Mouse (Mus musculus) 3134 (cell line): Measurements from ENCODE around the gene 5830473C10Rik.

ENCODE experiments used
- DNase-seq: peaks from one replicate; pipeline ENCODE4 v3.0.0-alpha.2; 2011; ENCODE audit warnings: low spot score; ENCODE audit not compliant: insufficient read length; ENCODE audit errors: extremely low read depth

The 5830473C10Rik gene

GRCm38 (mm10) chr5:90560743-90561142, at the start of gene 5830473C10Rik:
Gene 5830473C10Rik, plus strand, starts transcription at chr5:90561107.
- DNase-seq = no peak

DNA sequence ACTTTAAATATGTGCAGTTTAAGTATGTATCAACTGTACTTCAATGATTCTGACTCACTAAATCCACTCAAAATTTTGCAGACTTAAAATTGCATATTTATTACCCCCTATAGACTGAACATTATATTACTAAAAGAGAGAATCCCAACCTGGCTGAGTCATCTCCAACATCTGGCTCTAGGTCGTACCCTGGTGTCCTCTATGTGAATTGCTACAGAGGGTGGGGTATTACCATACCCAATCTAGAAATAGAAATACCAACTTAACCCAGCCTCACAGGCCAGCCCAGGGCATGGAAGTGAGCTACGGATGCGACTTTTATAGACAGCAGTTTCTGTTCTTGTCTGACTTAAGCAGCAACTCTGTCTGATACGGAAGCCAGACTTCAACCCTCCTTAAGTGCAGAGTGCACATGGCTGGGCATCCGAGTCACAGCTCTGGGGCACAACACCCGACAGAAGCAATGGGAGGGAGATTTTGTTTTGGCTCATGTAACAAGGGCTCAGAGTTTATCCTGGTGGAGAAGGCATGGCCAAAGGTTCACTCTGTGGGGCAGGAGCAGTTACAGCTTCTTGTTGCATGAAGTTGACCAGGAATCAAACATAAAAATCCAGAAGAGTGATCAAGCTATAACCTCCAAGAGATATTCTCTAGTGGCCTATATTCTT, 48.5 kb upstream of the 5830473C10Rik start:
- DNase-seq = no peak

DNA sequence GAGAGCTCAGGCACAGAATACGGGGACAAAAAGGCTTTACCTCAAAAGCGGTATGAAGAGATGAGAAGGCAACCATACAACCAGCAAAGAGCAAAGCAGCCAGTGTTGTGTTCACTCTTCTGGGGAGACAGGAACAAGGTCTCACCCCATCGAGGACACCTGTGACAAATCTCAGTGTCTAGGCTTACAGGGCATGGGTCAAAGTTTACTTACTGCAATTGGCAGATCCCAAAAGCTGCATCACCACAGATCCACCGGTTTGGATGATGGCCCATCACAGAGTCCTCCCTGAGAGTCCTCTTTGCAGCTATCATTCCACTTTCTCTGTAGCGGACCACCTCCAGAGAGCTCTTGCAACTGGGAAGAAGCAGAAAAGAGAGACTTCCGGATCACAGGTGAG, 45.3 kb upstream of the 5830473C10Rik start:
- DNase-seq = no peak

DNA sequence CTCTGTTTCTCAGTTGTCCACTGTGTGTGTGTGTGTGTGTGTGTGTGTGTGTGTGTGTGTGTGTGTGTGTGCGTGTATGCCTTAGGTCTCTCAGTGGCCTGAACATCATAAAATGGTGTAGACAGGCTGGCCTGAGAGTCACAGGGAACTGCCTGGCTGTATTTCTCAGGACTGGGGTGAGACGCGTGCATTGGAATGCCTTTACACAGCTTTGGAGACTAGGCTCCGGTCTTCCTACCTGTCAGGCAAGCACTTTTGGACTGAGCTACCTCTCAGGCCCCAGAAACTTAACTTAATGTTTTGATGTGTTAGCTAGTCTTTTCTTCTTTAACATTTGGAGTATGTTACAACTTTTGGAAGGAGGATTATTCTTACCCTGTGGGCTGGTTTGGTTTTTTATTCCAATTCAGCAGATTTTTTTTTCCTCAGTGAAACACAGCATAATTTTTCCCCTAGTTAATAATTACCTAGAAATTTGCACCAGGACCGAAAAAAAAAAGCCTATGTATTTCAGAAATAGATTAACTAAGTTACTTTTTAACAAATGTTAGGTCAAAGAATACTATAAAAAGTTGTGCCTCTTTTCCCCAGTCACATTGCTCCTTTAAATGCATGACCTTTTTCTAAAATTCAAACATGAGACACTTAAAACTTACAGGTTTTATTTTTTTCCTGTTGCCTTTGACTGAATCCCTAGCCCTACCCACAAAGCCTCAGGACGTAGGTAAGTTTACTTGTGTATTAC, 42.4 kb upstream of the 5830473C10Rik start, which contains the start of gene Afm:
Gene Afm, plus strand, starts transcription at position 577 of the 745 bp plus-strand sequence.
- no peak for DNase-seq

- DNase-seq = no peak
Measured at GRCm38 (mm10) chr5:90551191-90551590, 9.7 kb upstream of the 5830473C10Rik start.

- DNase-seq = no peak
Measured at GRCm38 (mm10) chr5:90556052-90556451, 4.9 kb upstream of the 5830473C10Rik start.

GRCm38 (mm10) chr5:90561721-90562275, 891 bp downstream of the 5830473C10Rik start:
- no peak for DNase-seq

DNA sequence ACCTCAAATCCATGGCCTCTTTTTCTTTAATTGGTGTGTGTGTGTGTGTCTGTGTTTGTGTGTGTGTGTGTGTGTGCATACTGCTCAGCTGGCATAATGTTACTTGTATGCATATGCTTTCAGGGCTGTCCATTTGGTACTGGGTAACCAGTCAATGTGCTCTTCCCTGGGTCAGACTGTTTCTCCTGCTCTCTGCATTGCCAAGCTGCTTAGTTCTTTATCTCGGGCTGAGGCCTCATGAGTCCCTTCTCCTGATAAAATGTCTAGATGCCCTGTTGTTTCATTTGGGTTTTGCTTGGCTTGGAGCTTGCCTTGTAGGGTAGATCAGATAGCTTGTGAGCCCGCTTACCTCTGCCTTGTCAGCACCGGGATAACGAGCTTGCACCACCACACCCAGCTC, 2.0 kb downstream of the 5830473C10Rik start:
- DNase-seq = no peak

GRCm38 (mm10) chr5:90564161-90564560, 3.3 kb downstream of the 5830473C10Rik start:
- no peak for DNase-seq

GRCm38 (mm10) chr5:90565205-90565604, 4.3 kb downstream of the 5830473C10Rik start:
- DNase-seq = no peak

DNA sequence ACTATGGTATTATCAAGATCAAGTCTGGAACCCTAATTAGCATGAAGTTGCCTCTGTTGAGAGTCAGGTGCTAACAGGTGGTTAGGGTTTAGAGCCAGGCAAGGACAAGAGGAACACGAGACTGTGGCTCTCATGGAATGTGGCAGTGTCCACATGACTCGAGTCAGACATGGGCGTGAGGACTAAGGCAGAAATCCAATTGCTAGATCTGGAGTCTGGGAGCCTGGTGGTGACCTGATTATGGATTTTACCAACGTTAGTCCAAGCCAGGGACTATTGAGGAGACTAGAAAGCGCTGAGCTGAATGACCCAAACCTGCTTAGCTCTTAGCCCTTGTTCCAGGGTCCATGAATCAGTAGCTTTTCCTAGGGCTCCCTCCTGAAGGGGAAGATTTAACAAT, 6.9 kb downstream of the 5830473C10Rik start:
- DNase-seq = no peak

- no peak for DNase-seq
Measured at GRCm38 (mm10) chr5:90568338-90568737, 7.4 kb downstream of the 5830473C10Rik start.

GRCm38 (mm10) chr5:90571216-90571615, 10.3 kb downstream of the 5830473C10Rik start:
- DNase-seq = no peak

DNA sequence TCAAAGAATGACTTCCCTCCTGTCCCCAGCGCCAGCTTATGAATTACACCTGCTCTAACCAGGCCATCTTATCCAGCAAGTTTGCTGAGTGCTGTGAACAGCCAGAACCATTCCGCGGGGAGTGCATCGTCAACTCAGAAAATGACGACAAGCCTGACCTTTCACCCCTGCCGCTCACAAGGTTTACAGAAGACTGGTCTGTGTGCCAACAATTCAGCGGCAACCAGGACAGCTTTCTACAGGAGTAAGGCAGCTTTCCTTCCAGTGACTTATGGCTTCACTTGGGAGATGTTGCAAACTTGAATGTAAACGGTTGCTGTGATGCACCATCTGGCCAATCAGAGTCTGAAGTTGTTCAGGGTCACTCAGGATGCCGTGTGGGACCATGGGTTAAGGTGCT, 16.8 kb downstream of the 5830473C10Rik start:
- no peak for DNase-seq

GRCm38 (mm10) chr5:90579556-90579955, 18.6 kb downstream of the 5830473C10Rik start:
- no peak for DNase-seq

DNA sequence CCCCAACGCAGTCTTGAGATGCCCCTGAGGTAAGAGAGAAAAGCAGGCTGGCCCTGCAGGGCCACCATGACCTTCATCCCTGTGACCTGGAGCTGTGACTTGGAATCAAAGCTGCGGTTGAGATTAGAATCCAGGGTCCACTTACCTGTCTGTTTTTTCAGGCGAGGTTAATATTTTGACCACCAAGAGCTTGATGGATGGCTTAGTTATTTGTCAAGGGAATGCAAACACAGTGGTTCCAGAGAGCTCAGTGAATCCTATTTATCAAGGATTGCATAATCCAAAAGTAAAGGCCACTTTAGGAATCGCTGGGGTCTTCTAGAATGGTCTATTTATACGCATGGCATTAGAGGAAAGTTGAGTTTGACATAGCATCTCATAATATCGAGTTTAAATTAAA, 21.3 kb downstream of the 5830473C10Rik start:
- DNase-seq = no peak

- no peak for DNase-seq
Measured at GRCm38 (mm10) chr5:90584799-90585198, 23.9 kb downstream of the 5830473C10Rik start.

DNA sequence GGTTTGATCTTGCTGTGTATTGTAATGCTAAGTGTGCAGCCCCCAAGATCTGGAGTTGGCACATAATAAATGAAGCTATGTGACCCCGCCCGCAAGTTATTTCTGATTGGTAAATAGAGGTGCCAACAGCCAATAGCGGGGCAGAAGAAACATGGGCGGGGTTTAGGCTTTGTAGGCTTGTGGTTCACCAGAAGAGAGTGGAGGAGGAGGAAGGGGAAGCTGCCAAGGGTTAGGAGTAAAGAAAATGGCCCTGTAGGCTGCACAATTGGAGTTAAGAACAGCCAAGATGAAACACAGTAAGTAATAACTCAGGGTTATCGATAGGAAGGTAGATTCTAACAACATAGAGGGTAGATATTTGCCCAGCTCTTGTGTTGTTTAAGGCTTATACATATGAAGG, 25.6 kb downstream of the 5830473C10Rik start:
- peak; percentile 8 for DNase-seq

- DNase-seq = peak; percentile 27
Measured at GRCm38 (mm10) chr5:90588104-90588503, 27.2 kb downstream of the 5830473C10Rik start.

DNA sequence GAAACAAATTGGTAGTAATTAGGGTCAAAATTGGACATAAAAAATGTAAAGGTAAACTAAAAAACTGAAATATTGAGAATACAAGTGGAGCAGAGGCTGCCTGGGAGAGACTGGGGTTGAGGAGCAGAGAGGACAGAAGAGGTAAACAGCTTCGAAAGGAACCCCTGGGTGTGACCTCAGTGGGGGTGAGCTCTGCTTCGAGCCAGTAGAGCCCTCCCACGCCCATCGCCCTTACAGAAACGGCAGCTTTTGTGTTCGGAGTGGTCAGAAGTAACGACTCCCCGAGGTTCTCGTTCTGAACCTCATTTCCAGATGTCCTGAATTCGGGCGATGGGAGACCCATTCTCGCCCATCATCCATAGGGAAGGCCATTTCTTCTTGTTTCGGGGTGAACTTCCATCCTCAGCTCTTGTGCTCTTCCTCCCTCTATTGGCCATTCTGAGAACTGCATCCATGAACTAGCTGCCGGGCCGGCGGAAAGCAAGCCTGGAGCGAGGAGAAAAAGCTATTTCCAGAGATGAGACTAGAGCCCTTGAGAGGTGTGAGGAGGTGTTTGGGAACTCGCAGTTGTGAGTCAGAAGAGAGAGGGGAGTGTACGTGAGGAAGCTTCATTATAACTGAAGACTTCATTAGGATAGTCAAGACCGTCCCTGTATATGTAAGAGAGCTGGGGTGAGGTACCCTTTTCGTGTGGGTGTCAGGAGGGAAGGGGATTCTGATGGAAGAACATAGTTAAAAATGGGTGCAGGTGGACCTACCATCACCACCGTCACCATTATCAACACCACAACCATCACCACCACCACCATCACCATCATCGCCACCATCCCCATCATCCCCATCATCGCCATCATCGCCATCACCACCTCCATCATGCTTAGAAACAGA, 28.0 kb downstream of the 5830473C10Rik start:
- DNase-seq = peak; percentile 75

GRCm38 (mm10) chr5:90590676-90591075, 29.8 kb downstream of the 5830473C10Rik start:
- peak; percentile 5 for DNase-seq
